Mouse (Mus musculus): ENCODE measurements at regions not wholly inside any gene's neighbourhood (a gene's known extent, or its start where the extent isn't known, plus 50 kb on each side); places are given as distances from the start of the nearest gene placed in this dataset.

GRCm38 (mm10) chr1:90285318-90285717, 81.5 kb downstream of the Ackr3 start:
- TF ChIP-seq CTCF (IDR thresholded peaks at IDR 0.05; ENCODE audit: extremely low read depth, insufficient read depth, insufficient read length, insufficient replicate concordance) (no peak), POLR2A (IDR thresholded peaks at IDR 0.05; ENCODE audit: low read depth, low read length) (no peak)
